Mouse (Mus musculus): ENCODE measurements around the gene Ctc1.
"Not testable (repeated sequence)": the region's sequence is repeated elsewhere in the genome, so short reads cannot be mapped to it uniquely, and the experiment has no call there.

Ctc1 gene

GRCm38 (mm10) chr11:69015644-69016441, at the start of gene Ctc1:
Gene Ctc1 (plus strand): TSS chr11:69015911.
- DNase-seq: peak; percentile 85

DNA sequence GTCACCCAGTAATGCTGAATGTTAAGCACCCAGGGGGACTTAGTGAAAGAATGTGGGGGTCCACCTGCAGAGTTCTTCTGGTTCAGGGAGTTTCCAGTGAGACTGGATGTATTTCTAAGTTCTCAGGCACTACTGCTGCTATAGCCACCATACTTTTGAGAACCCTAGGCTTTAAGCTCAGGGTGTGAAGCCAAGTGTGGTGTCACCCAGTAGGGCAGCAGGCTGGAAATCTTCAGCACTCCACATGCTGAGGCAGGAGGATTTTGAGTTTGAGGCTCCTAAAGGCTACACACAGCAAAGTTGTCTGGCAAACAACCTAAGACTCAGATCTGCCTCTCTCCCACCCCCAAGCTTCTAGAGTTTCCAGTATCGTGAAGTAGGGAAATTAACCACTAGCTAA, 49.2 kb upstream of the Ctc1 start:
- no peak for DNase-seq

- DNase-seq: peak; percentile 92
These were observed 48.1 kb upstream of the Ctc1 start, which contains the start of gene Slc25a35 for GRCm38 (mm10) chr11:68967337-68968282. Gene Slc25a35 (plus strand): TSS chr11:68968131.

- DNase-seq: no peak
These were observed 47.0 kb upstream of the Ctc1 start for GRCm38 (mm10) chr11:68968752-68969151.

- DNase-seq: no peak
These were observed 45.5 kb upstream of the Ctc1 start for GRCm38 (mm10) chr11:68970232-68970631.

- peak; percentile 81 for DNase-seq
These were observed 42.3 kb upstream of the Ctc1 start for GRCm38 (mm10) chr11:68973250-68974058.

DNA sequence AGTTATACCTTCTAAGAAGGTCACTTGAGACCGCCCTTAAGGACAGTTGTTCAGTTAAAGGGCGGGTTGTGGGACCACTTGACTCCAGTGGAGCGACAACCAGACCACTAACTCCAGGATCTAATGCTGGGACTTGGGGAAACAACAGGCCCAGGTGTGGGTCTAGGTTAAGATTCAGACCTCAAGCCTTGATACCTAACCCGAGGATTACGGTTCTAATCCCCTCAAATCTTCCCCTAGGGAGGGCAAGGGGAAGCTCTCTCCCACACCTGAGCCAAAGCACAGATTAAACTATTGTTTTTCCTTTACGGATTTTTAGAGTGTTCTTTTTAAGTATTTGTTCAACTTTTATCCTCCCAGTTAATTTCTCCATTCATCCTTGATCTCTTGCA, 41.7 kb upstream of the Ctc1 start:
- no peak for DNase-seq

GRCm38 (mm10) chr11:68975085-68975484, 40.6 kb upstream of the Ctc1 start, which contains the start of gene Rangrf:
Gene Rangrf (minus strand): TSS chr11:68975185.
- DNase-seq: no peak

DNA sequence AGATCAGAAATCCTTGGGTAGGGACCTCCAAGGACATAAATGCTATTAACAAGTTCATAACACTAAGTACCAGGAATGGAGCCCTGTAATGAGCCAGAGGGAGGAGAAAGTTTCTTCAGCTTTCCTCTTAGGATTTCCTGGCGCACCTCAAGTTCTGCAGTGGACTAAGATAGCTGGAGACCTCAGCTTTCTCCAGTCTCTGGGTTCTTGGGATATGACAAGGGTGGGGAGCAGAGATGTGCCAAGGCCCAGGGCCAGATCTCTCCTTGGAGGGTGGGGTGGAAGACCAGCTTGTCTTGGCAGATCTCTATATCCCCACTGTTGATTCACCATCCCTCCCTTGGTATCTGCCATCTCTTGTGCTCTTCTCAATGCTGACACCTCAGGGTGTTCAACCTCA, 40.1 kb upstream of the Ctc1 start:
- DNase-seq: no peak

- DNase-seq: no peak
These were observed 36.4 kb upstream of the Ctc1 start for GRCm38 (mm10) chr11:68979320-68979733.

DNA sequence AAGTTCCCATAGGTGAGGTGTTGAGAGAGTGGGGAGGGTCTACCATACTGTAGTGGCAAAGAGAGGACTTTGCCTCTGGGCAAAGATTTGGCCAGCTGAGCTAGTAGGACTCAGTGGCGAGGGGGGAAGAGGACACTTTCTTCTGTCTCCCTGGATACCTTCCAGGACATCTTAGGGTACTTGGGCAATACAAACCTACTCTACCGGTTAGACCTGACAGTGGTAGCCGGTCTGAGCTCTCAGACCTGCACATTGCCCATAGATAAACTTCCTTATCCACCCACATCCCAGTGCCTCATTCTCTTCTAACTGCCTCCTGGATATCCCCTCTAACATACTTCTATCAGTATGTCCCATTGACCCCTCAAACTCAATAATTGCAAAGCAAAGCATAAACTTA, 34.8 kb upstream of the Ctc1 start:
- DNase-seq: no peak

GRCm38 (mm10) chr11:68982639-68983369, 32.9 kb upstream of the Ctc1 start:
- DNase-seq: peak; percentile 70

- DNase-seq: no peak
These were observed 28.3 kb upstream of the Ctc1 start for GRCm38 (mm10) chr11:68987365-68987882.

DNA sequence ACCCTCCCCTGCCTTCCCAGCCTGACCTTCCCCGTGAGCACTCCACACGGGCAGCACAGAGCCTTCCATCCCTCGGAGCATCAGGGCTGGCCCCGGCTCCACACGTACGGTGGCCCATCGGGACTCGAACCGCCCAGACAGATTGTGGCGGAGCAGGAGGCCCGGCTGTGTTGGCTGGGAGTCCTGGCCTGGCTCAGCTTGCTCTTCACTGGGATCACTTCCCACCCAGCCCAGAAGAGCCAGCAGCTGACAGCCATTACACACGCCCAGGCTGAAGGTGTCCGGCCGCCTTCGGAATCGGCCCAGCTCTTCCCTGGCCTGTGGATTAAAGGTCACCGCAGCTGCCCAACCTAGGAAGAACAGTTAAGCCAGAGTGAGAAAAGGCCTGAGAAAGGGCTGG, 27.4 kb upstream of the Ctc1 start:
- DNase-seq: peak; percentile 74

GRCm38 (mm10) chr11:68993122-68993521, 22.6 kb upstream of the Ctc1 start:
- peak; percentile 58 for DNase-seq

GRCm38 (mm10) chr11:68994377-68994776, 21.3 kb upstream of the Ctc1 start:
- no peak for DNase-seq

DNA sequence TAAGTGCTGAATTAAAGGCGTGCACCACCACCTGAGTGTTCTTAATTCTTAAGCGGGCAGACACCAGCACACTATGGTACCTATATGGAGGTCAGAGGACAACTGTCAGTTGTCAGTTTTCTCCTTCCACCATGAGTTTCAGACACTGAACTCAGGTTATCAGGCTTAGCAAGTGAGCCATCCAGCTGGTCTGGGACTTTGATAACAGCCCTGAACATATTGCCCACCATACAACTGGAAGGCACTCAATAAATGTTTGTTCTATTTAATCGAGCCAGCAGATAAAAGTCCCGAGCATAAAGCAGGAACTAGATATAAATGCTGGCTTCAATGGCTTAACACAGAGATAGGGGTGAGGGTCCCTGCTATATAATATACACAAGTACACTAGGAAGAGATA, 18.6 kb upstream of the Ctc1 start:
- DNase-seq: no peak

DNA sequence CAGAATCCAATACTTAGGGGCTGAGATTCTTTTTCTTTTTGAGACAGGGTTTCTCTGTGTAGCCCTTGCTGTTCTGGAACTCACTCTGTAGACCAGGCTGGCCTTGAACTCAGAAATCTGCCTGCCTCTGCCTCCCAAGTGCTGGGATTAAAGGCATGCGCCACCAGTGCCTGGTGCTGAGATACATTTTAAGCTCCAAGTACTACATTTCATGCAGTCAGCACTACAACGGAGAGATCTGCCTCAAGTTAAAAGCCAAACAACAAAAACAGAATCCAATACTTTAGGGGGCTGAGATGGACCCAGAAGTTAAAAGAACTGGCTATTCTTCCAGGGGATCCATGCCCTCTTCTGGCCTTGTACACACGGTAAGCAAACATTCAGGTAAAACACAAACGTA, 12.9 kb upstream of the Ctc1 start:
- DNase-seq: not testable (repeated sequence)

DNA sequence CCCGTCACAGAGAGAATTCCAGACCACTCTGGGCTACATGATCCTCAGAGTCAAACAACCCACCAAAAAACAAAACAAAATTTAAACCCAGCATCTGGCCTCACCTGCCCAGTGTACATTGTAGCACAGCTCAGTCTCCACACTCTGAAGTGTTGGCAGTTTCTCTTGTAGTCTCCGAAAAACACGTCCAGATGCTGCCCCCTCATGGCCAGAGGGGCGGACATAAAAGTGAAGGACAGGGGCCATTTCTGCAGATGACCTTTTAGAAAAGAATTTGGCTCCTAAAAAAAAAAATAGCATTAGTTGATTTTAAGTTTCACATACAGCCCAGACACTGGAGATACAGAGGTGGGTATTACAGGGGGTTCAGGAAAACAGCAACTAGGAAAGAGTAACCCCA, 12.1 kb upstream of the Ctc1 start:
- DNase-seq: no peak

- DNase-seq: no peak
These were observed 10.5 kb upstream of the Ctc1 start for GRCm38 (mm10) chr11:69005193-69005592.

DNA sequence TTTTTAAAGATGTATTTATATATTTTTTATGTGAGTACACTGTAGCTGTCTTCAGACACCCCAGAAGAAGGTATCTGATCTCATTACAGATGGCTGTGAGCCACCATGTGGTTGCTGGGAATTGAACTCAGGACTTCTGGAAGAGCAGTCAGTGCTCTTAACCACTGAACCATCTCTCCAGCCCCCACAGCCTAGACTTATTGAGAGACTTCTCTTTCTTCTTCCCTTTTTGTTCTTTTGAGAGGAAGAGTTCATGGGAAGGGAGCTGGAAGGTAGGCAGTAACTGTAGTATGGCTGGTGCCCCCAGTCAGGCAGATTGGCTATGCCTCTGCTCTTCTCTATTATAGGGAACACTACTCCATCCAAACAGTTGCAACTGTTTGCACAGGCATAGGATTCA, 9.1 kb upstream of the Ctc1 start:
- not testable (repeated sequence) for DNase-seq

Measured in cerebellum, adult 8-10 months (tissue).